Mouse (Mus musculus) embryo, embryonic 9.5 days (tissue): Measurements from ENCODE around the gene Lpcat3.
"Not testable (repeated sequence)": the region's sequence is repeated elsewhere in the genome, so short reads cannot be mapped to it uniquely, and the experiment has no call there.

ENCODE experiments used
- DNase-seq: peaks from one replicate; pipeline ENCODE4 v3.0.0-alpha.2; 2017; ENCODE audit errors: extremely low spot score

Gene Lpcat3

DNA sequence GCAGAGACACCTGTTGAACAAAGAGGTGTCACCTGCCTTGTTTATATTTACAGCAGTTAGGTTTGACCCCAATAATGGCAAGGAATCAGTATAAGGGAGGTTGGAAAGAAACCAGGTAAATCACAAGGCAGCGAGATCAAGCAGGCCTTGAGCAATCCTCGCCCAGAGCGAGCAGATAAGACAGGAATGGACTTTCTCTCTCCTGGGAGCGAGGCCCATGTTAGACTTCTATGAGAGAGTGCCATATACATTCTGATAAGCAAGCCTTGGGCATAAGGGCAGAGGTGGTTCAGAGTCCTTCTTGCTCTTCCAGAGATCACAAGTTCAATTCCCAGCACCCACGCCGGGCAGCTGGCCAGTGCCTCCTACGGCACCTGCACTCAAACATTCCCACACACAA is 15.9 kb downstream of the Lpcat3 start:
- DNase-seq: no peak

GRCm38 (mm10) chr6:124679486-124679885 is 16.7 kb downstream of the Lpcat3 start:
- DNase-seq: no peak

GRCm38 (mm10) chr6:124682291-124682690 is 19.5 kb downstream of the Lpcat3 start:
- DNase-seq: not testable (repeated sequence)

- no peak for DNase-seq
These were observed 21.0 kb downstream of the Lpcat3 start for GRCm38 (mm10) chr6:124683591-124684417.

DNA sequence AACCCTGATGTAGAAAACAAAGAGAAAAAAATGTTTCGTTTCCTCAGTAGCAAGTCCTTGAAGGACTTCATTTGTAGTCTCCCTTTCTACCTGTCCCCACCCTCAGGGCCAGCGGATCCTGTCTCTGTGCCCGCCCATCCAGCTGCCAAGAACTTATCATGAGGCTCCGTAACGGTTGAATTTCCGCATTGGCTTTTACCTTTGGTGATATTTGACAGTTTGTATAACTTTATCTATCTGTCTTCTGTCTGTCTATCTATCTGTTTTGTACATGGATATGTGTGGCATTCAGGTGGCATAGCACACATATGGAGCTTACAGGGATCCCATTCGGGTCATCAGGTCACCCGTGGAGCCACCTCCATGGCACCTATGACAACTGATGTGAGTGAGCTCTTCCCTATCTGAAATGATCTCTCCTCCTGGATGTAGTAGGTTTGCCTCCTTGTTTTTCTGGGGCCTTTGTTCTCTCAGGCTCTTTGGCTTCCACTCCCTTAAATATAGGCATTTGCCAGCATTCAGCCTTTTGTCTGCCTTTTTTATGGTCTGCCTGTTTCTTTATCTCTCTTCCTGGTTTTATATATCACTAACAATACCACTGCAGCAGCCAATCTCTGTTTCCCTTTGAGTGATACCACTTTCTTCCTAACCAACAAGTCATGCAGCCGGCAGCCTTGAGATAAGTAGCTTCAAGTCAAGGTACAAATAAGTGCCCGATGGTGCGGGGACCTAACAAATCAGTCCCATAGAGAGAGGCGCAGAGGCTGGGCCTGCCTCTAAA is 23.0 kb downstream of the Lpcat3 start:
- no peak for DNase-seq

GRCm38 (mm10) chr6:124686644-124687043 is 23.8 kb downstream of the Lpcat3 start:
- DNase-seq: not testable (repeated sequence)

GRCm38 (mm10) chr6:124688151-124688758 is 25.4 kb downstream of the Lpcat3 start:
- no peak for DNase-seq

DNA sequence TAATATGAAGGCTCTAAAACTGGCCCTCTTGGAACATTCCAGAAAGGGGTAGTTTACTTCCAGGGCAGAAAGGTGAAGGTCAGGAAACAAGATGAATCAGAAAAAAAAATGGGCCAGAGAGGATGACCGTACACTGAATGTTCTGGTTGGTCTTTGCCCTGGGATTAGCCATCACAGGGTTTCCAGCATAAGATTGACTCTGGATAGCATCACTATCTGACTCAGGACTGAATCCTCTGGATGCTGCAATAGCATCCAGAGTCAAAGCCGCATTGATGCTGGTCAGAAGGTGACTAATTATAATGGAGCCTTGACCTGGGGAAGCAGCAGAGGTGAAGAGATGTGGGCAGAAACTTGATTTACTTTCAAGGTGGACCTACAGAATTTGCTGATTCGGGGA is 26.2 kb downstream of the Lpcat3 start:
- DNase-seq: no peak

- DNase-seq: no peak
These were observed 27.7 kb downstream of the Lpcat3 start for GRCm38 (mm10) chr6:124690517-124690916.

GRCm38 (mm10) chr6:124693243-124693981 is 30.6 kb downstream of the Lpcat3 start:
- DNase-seq: no peak

DNA sequence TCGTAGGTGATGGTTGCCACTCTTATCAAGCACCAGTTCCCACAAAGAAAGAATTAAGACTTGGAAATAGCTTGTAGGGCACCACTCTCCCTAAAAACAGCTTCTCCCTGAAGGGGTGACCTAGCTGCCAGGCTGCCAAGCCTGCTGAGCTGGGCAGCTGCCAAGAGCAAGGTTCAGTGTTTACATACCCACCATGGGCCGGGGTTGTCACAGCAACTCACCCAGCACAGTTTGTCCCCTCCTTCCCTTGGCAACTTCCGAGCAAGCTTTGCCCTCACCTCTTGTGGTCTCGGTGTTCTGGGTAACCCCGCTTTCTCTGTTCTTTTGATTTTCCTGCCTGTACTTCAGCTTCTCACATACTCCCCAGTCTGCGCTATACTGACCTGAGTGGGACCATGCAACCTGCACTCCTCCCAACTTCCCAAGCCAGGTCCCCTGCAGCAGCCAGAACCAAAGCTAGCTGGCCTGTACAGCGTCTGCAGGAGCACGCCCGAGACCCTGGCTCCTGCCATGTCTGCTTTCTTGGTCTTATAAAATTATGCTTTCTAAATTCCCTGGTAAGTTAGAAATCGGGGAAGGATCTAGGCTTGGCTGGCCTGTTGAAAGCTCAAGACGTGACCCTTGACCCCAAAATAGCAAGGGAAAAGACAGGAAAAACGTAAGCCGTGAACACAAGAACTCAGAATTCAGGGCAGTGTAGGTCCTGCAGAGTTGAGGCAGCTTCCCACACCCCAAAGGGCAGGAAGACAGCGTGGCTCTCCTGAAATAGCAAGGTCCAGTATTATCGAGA is 31.5 kb downstream of the Lpcat3 start:
- DNase-seq: no peak

GRCm38 (mm10) chr6:124696441-124697150 is 33.8 kb downstream of the Lpcat3 start:
- DNase-seq: no peak

GRCm38 (mm10) chr6:124698751-124699150 is 35.9 kb downstream of the Lpcat3 start:
- no peak for DNase-seq

DNA sequence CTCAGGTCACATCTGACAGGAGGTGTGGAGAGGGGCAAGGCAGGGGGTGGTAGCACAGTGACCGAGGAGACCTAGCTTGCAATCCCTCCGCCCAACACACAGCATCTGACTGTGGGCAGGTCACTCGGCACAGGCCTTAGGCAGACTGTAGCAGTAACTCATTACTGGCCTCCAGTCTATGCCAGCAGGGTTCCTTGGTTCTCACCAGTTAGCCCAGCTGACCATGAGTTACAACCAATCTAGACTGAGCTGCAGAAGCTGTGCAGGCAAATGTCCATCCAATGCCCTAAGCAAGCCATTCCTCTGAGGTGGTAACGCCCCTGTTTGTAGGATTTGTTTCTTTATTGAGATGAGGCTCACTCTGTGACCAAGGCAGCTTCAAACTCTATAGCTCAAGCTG is 36.5 kb downstream of the Lpcat3 start:
- DNase-seq: no peak

DNA sequence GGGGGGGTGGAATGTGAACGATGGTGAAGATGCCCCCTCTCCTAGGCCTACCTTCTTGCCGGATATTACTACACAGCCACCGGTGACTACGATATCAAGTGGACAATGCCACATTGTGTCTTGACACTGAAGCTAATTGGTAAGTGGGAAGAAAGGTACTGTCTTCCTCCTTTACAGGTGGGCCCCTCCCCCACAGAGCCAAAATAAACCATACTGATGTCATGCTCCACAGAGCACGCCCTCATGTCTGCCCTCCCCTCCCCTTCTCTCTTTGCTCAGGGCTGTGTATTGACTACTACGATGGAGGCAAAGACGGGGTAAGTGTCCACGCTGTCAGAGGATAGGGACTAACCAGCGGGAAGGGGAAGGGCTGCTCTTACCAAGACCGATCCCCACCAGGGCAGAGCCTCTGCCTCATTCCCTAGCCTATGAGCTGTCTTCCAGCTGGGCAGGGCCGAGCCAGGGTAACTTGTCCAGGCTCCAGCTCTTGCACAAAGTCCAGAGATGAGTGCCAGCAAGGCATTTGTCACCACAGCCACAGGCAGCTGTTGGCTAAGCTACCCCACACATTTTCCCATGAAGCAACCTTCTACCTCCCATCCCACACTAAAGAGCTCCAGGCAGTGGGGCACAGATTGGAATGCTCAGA is 37.3 kb downstream of the Lpcat3 start:
- no peak for DNase-seq

GRCm38 (mm10) chr6:124701338-124701737 is 38.5 kb downstream of the Lpcat3 start:
- DNase-seq: no peak

- no peak for DNase-seq
These were observed 39.4 kb downstream of the Lpcat3 start for GRCm38 (mm10) chr6:124702102-124702783.

DNA sequence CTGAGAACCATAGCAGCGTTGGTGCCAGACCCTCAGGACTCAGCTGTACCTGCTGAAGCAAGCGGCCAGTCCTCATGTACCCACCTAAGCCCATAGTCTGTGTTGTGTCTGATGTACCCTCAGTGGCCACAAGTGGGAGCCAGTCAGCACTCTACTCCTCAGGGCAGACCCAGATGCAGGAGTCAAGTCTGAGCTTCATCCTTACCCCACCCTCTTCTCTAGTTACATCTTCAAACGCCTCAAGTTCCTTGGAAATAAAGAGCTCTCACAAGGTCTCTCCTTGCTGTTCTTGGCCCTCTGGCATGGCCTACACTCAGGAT is 39.9 kb downstream of the Lpcat3 start:
- DNase-seq: peak; percentile 62

GRCm38 (mm10) chr6:124703789-124704188 is 41.0 kb downstream of the Lpcat3 start:
- DNase-seq: no peak
